In the genomic region with DNA sequence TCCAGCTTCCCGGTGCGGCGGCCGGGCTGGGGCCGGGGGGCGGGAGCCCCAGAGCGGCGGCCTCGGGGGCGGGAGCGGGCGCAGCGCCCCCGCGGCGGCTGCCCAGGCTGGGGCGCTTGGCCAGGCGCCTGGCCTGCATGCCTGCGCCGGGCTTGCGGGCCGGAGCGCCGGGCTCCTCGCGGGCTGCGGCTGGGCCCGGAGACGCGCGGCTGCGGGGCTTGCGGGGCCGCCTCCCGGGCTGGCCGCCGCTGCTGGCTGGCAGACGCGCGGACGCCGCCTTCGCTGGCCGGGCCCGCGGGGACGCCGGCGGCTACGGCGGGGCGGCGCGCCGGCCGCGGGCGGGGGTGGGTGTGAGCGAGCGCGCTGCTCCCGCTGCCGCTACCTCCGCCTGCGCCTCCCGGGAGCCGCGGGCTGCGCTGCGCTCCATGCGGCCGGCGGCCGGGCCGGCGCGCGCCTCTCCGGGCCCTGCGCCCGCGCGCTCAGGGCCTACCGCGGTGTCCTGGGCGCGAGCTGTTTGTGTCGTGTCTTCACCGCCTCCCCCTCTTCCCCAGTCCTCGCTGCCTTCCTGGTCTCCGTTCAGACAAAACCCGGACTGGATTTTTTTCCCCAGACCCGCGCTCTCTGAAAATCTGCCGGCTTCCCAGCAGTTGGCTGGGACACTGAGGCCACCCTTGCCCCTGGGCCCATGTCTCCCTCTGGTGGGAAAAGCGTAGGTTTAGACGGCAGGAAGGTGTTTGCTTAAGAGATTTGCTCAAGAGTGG, we compare ENCODE assay signal across 8 mouse cellular contexts. TPM values are rescaled to one million over a fixed set of nuclear protein-coding genes. Genes with fewer than 3 reads are reported as not detected.
DNase-seq lines count a peak whose midpoint lies in the region; ATAC-seq lines count a peak whose summit lies in the region.

Gene Zfp704, minus strand, starts transcription at position 505 of the 761 bp plus-strand sequence.

- H3K9me3 ChIP-seq in hindbrain, embryonic 15.5 days: no peaks in the 10 kb centered on the region

- peak within 1 kb of the TSS; percentile 80 for H3K4me2 ChIP-seq in hindbrain, embryonic 15.5 days

- H3K27me3 ChIP-seq in hindbrain, embryonic 15.5 days: no peaks in the 10 kb centered on the region

- peak within 1 kb of the TSS; percentile 91 for H3K27ac ChIP-seq in hindbrain, embryonic 15.5 days (replicated peaks)

- peak within 1 kb of the TSS; percentile 97 for H3K4me3 ChIP-seq in hindbrain, embryonic 15.5 days

- ATAC-seq in hindbrain, embryonic 15.5 days (ENCODE audit: low FRiP score, low read depth): peak; percentile 93

- H3K9ac ChIP-seq in hindbrain, embryonic 15.5 days: peak within 1 kb of the TSS; percentile 86

- peak; percentile 72 for DNase-seq in WW6 (ENCODE audit: low read depth, low spot score)
- DNase-seq in cerebellum, postnatal 4 days (ENCODE audit: low spot score in 2 of 2): peak; percentile 60 to 83
- peak; percentile 80 for DNase-seq in gastrocnemius, adult 18-20 months (ENCODE audit: low spot score)
- peak; percentile 80 to 83 for DNase-seq in layer of hippocampus, postnatal 36 days
- peak; percentile 84 for DNase-seq in lung, postnatal 14 days
- DNase-seq in retina, postnatal 1 day: peak; percentile 97
- DNase-seq in thymus, postnatal 4 days: peak; percentile 73

- no peaks in the 10 kb centered on the region for H3K36me3 ChIP-seq in hindbrain, embryonic 15.5 days

- peaks cover 33% of the 10 kb centered on the region for H3K4me1 ChIP-seq in hindbrain, embryonic 15.5 days (replicated peaks)

- under 1% methylated on average over 33 of the region's 97 CpGs for WGBS in hindbrain, embryonic 15.5 days

RNA-seq across cellular contexts. Expression of gene Zfp704, which starts in this region (rescaled TPM):
- total RNA-seq in gastrocnemius, adult 18-20 months (2021): 1 to 10 TPM; 4.7 to 5.6 TPM
- polyA plus RNA-seq in hindbrain, embryonic 15.5 days (2015; fragmentation: Nextera tagmentation; extraction: Ambion mirVana): 11.4 and 12.9 TPM in 2 replicates
- total RNA-seq in layer of hippocampus, postnatal 36 days (2021): 10 to 100 TPM; 32.2 to 34.7 TPM

Comparison
In these comparisons a context has a peak if more than half of its experiments do, and no peak if none do; other contexts are left out.
1. Peak in every context shown above with its lines: DNase-seq, ATAC-seq, H3K4me3 ChIP-seq and H3K27ac ChIP-seq.
2. RNA of gene Zfp704 (total RNA-seq): 32.2 to 34.7 TPM in layer of hippocampus, postnatal 36 days; 4.7 to 5.6 TPM in gastrocnemius, adult 18-20 months; every median in the first group is over 4 times any median in the second.